Mouse (Mus musculus) embryonic facial prominence, embryonic 12.5 days (tissue): ENCODE results near the gene Fam81b. TPM values are rescaled to one million over a fixed set of nuclear protein-coding genes. Genes with fewer than 3 reads are reported as not detected.

ENCODE experiments used
- ATAC-seq: fragments of 200-750 bp; cut with Nextera tagmentation; 2 replicates; pipeline ENCODE4 v1.8.0; 2017; ENCODE audit not compliant: insufficient number of reproducible peaks, insufficient read depth, low FRiP score, low TSS enrichment
- H3K27ac ChIP-seq: fragments of 300-500 bp; sonication (generic); 2 replicates; pipeline ENCODE4 v1.5.1; 2016; ENCODE audit warnings: mild to moderate bottlenecking
- H3K27me3 ChIP-seq: fragments of 300-500 bp; sonication (generic); 2 replicates; pipeline ENCODE4 v1.6.1; 2016; ENCODE audit warnings: mild to moderate bottlenecking, moderate library complexity
- H3K36me3 ChIP-seq: fragments of 300-500 bp; sonication (generic); 2 replicates; pipeline ENCODE4 v1.6.1; 2016; ENCODE audit warnings: mild to moderate bottlenecking
- H3K4me1 ChIP-seq: fragments of 300-500 bp; sonication (generic); 2 replicates; pipeline ENCODE4 v1.6.1; 2016
- H3K4me2 ChIP-seq: fragments of 300-500 bp; sonication (generic); replicated peaks from 2 replicates; pipeline ENCODE4 v1.6.1; 2016; ENCODE audit warnings: mild to moderate bottlenecking, moderate library complexity
- H3K4me3 ChIP-seq: fragments of 300-500 bp; sonication (generic); 2 replicates; pipeline ENCODE4 v1.5.1; 2016; ENCODE audit warnings: mild to moderate bottlenecking
- H3K9ac ChIP-seq: fragments of 300-500 bp; sonication (generic); 2 replicates; pipeline ENCODE4 v1.6.1; 2016; ENCODE audit warnings: mild to moderate bottlenecking, moderate library complexity
- H3K9me3 ChIP-seq: fragments of 300-500 bp; sonication (generic); 2 replicates; pipeline ENCODE4 v1.6.1; 2016; ENCODE audit warnings: mild to moderate bottlenecking, moderate library complexity
- WGBS: fragments of 180-500 bp; shearing (Covaris S2); methylation state at CpG from one replicate; pipeline ENCODE4 v1.1.7; 2016; 5-methylcytosine and 5-hydroxymethylcytosine counted together
- microRNA-seq: library from miRNA; unstranded; fragments of <30 nt; microRNA quantifications from one replicate; pipeline ENCODE4, GENCODE M21; 2017
- polyA plus RNA-seq: library from polyadenylated mRNA; unstranded; fragments of >200 nt; fragmentation: Nextera tagmentation; extraction: Ambion mirVana; gene quantifications from 2 replicates; pipeline ENCODE4 v1.2.1, GENCODE M21; 2016

Fam81b gene
- polyA plus RNA-seq, 1 experiment from 2014 or later: not detected

DNA sequence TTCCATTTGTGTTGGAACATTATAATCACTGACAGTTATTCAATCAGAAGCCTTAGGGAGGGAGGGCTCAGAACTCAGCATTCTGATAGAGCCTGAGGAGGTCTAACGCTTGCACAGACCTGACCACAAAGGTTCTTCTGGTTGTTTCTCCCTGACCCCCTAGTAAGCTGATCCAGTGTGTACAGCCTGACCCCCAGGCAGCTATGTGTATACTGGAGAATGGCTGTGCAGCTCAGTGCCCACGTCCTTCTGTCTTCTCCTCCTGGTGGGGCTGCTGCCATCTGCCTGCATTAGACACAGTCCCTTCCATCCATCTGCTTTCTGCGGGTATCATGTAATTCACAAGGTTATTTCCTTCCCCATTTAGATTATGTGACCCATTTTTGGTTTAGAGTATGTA is 115.7 kb downstream of the Fam81b start:
- Histone ChIP-seq H3K27me3 (no peaks in the 10 kb centered on the region), H3K4me1 (no peaks in the 10 kb centered on the region), H3K27ac (no peak overlapping the region), H3K4me2 (no peak overlapping the region), H3K9ac (no peak overlapping the region), H3K4me3 (no peak overlapping the region), H3K9me3 (no peaks in the 10 kb centered on the region), H3K36me3 (peaks cover 43% of the 10 kb centered on the region)
- ATAC-seq: no peak
- WGBS: 90% methylated on average over 3 of the region's 3 CpGs

DNA sequence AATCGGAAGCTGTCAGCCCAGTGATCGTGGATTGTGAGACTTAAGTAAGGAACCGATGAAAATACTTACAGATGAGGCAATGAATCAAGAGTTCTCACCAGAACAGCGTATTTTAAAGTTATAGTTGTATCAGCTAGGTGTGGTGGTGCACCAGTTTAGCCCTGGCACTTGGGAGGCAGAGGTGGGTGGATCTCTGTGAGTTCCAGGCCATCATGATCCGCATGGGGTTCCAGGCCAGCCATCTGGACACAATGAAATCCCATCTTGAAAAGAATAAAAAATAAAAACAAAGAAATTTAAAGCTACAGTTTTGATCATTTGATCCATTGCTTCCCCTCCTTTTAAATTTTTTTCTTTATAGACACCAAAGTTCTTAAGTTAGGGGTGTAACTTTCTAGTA is 117.2 kb downstream of the Fam81b start:
- Histone ChIP-seq H3K36me3 (peaks cover 41% of the 10 kb centered on the region), H3K4me2 (no peak overlapping the region)
- WGBS: 92% methylated on average over 5 of the region's 5 CpGs

DNA sequence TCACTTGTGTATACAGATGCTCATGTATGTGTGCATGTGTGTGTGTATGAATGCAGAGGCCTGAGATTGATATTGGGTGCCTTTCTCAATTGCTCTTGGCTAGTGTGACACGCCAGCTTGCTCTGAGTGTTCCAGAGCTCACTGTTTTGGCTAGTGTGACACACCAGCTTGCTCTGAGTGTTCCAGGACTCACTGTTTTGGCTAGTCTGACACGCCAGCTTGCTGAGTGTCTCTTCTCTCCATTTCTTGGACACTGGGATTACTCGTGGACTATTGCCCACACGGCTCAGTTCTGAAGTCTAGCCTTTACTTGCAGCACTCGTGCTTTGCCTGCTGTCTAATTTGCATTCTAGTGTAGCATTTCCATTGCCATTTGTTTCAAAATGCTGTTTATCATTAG is 126.2 kb downstream of the Fam81b start:
- WGBS: 92% methylated on average over 5 of the region's 5 CpGs
- Histone ChIP-seq H3K36me3 (peaks cover 23% of the 10 kb centered on the region), H3K9ac (no peak overlapping the region), H3K4me3 (no peak overlapping the region), H3K27ac (no peak overlapping the region), H3K9me3 (no peaks in the 10 kb centered on the region), H3K27me3 (no peaks in the 10 kb centered on the region), H3K4me1 (no peaks in the 10 kb centered on the region), H3K4me2 (no peak overlapping the region)
- no peak for ATAC-seq

More for the DNA sequence above, 117.2 kb downstream of the Fam81b start:
- ATAC-seq: no peak
- no peaks in the 10 kb centered on the region for H3K27me3 ChIP-seq
- no peak overlapping the region for H3K27ac ChIP-seq
- H3K4me3 ChIP-seq: no peak overlapping the region
- H3K9ac ChIP-seq: no peak overlapping the region
- no peaks in the 10 kb centered on the region for H3K4me1 ChIP-seq
- H3K9me3 ChIP-seq: no peaks in the 10 kb centered on the region

DNA sequence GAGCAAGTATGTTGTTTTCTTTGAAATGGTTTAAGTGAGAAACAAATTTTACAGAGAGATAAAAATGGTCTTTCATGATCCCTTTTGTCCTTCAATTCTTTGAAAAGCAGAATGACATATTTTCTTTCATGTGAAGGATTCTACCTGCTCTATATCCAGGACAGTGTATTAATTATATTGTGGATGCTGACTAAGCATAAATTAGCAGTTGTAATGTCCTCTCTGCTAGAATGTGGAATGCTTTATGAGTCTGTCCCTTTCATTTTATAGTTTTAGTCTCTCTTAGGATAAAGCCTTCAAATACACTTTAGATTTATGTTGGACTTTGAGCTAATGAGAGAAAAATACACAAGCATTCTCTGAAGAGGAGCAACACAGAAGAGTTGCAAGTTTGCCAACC is 130.6 kb downstream of the Fam81b start:
- no peak for ATAC-seq
- no peak overlapping the region for H3K27ac ChIP-seq
- no peak overlapping the region for H3K4me2 ChIP-seq
- no peaks in the 10 kb centered on the region for H3K4me1 ChIP-seq
- H3K4me3 ChIP-seq: no peak overlapping the region
- H3K9me3 ChIP-seq: no peaks in the 10 kb centered on the region
- no peak overlapping the region for H3K9ac ChIP-seq
- H3K27me3 ChIP-seq: no peaks in the 10 kb centered on the region
- H3K36me3 ChIP-seq: peaks cover 22% of the 10 kb centered on the region

DNA sequence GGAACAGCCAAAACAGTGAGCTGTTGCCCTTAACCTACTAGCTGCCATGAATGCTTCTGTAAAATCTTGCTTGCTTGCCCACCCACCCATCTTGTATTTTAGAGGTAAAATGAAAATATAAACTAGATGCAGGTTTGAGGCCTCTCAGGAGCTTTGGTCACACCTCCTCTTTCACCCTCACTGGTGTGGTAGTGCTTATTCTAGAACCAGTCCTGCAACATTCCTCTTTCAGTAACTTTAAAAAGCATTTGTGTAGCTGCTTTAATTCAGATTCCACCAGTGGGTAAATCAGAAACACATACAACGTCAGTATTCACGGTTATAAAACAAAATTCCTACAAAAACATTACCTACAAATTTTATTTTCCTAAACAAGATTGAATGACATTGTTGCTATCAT is 144.3 kb downstream of the Fam81b start:
- peaks cover 53% of the 10 kb centered on the region for H3K36me3 ChIP-seq
- WGBS: 81% methylated on average over 2 of the region's 2 CpGs
- no peaks in the 10 kb centered on the region for H3K4me1 ChIP-seq
- H3K4me3 ChIP-seq: no peak overlapping the region
- ATAC-seq: no peak
- no peak overlapping the region for H3K9ac ChIP-seq
- no peaks in the 10 kb centered on the region for H3K9me3 ChIP-seq
- H3K27ac ChIP-seq: no peak overlapping the region
- H3K4me2 ChIP-seq: no peak overlapping the region
- no peaks in the 10 kb centered on the region for H3K27me3 ChIP-seq

DNA sequence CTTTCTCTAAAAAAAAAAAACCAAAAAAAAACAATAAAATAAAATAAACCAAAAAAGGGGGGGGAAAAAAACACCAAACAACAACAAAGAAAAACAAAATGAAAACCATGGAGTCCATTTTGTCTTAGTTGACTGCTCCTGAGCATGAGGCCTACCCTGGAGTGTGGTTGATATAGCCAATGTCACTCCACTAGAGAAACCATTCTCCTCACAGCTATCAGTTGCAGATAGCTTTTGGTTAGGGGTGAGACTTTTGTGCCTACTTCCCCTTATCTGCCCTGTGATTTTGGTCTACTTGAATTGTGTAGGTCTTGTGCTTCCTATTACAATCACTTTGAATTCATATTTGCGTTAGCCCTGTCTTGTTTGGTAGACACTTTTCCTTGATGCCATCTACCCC is 147.4 kb downstream of the Fam81b start:
- Histone ChIP-seq H3K4me1 (no peaks in the 10 kb centered on the region), H3K4me2 (no peak overlapping the region), H3K4me3 (no peak overlapping the region), H3K27ac (no peak overlapping the region), H3K36me3 (peaks cover 55% of the 10 kb centered on the region), H3K27me3 (no peaks in the 10 kb centered on the region), H3K9ac (no peak overlapping the region), H3K9me3 (no peaks in the 10 kb centered on the region)
- ATAC-seq: no peak
- WGBS: 95% methylated on average over 1 of the region's 1 CpGs

DNA sequence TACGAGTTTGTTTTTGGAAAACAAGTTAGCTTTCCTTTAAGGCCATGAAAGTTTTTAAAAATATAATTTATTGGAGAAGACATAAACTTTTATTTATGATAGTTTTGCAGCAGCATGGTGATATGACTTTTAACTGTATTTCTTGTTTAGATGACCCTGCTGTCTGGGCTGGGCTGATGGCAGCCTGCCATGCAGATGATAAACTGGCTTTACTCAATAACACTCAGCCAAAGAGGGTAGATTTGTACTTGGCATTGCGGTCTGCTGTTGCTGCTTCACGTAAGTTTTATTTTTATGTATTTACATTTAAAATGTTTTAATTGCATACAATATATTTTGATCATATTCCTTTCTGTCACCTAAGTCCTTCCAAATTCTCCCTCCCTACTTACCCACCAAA is 147.8 kb downstream of the Fam81b start:
- Histone ChIP-seq H3K27me3 (no peaks in the 10 kb centered on the region), H3K9ac (no peak overlapping the region), H3K4me3 (no peak overlapping the region), H3K4me1 (no peaks in the 10 kb centered on the region), H3K36me3 (peaks cover 51% of the 10 kb centered on the region), H3K9me3 (no peaks in the 10 kb centered on the region), H3K27ac (no peak overlapping the region), H3K4me2 (no peak overlapping the region)
- no peak for ATAC-seq
- WGBS: 94% methylated on average over 3 of the region's 3 CpGs

Small RNA genes lying within 50 kb of the gene (microRNA-seq; reads per million reads assigned to microRNA genes)
- gene Gm24025: not detected

Other genes starting within 250 kb of the Fam81b start
- gene Gpr150, start 248.1 kb downstream of the Fam81b start, polyA plus RNA-seq: 0.22 and 0.31 TPM in 2 replicates
- gene Arsk, start 206.4 kb downstream of the Fam81b start, polyA plus RNA-seq: 7.1 and 8.0 TPM in 2 replicates
- gene Ttc37, start 206.3 kb downstream of the Fam81b start, polyA plus RNA-seq: 20.1 and 20.5 TPM in 2 replicates
- gene Mctp1, start 79.5 kb upstream of the Fam81b start, polyA plus RNA-seq: 0.70 and 0.89 TPM in 2 replicates